13 mouse cellular contexts compared by ENCODE assay signal in the genomic region with DNA sequence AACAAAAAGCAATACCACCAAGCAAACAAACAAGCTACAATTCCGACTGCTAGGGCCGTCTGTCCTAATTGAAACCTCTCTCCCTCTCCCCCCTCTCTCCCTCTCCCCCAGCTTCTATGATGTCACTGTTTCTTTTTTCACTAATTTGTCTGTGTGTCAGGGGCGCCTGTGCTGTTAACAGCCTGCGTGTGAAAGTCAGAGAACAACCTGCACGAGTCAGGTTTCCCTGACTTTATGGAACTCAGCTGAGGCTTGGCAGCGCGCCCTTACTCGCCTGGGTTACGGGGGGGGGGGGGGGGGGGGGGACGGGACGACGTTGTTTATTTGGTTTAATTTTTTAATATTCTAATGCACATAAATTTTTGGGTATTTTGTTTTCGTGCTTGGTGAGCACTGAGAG. TPM values are rescaled to one million over a fixed set of nuclear protein-coding genes. Genes with fewer than 3 reads are reported as not detected.
DNase-seq lines count a peak whose midpoint lies in the region; ATAC-seq and TF ChIP-seq lines count a peak whose summit lies in the region.
"Had no signal": no experiment of that assay in that cellular context is flagged by ENCODE, and none has a peak within 500 bp of the region (broad histone marks: within the 10 kb centered on the region; RNA-seq: fewer than 3 reads in every experiment).

No protein-coding gene starts in this region.

- DNase-seq in heart, postnatal 25 days (ENCODE audit: low spot score), result no peak
- DNase-seq in layer of hippocampus, adult 2 months (ENCODE audit: low spot score in 2 of 2), result no peak
- no peak for DNase-seq in layer of hippocampus, postnatal 25 days (ENCODE audit: extremely low spot score in 1 of 2, low spot score in 1 of 2)
- DNase-seq in limb, embryonic 14.5 days (ENCODE audit: low spot score), result no peak
- no peak for DNase-seq in B cell, adult 2 months
- DNase-seq: adrenal gland, postnatal 14 days; gastrocnemius, postnatal 14 days; lung, adult 18-20 months; midbrain, embryonic 14.5 days; thymus, postnatal 25 days had no signal

- no peak for TF ChIP-seq EP300 in ES-Bruce4 (IDR thresholded peaks at IDR 0.05; ENCODE audit: insufficient read depth, low read depth, low read length)

- H3K27me3 ChIP-seq in heart, embryonic 13.5 days (replicated peaks), result no peaks in the 10 kb centered on the region
- no peaks in the 10 kb centered on the region for H3K27me3 ChIP-seq in ES-Bruce4 (ENCODE audit: control insufficient read depth, insufficient read depth, low read length, poor library complexity, severe bottlenecking)
- no peaks in the 10 kb centered on the region for H3K27me3 ChIP-seq in limb, embryonic 14.5 days (ENCODE audit: control insufficient read depth, insufficient read depth, low read length)
- H3K27me3 ChIP-seq: intestine, embryonic 15.5 days had no signal

- intact Hi-C loops in heart, postnatal 25 days (cut with DNase I), result loop anchor here (5.0 kb wide), 1 partner anchor 34 kb away; no protein-coding TSS in a partner anchor

- H3K36me3 ChIP-seq in heart, embryonic 13.5 days, result no peaks in the 10 kb centered on the region
- H3K36me3 ChIP-seq in ES-Bruce4 (ENCODE audit: control insufficient read depth, insufficient read depth, low read length, poor library complexity, severe bottlenecking), result no peaks in the 10 kb centered on the region
- no peaks in the 10 kb centered on the region for H3K36me3 ChIP-seq in limb, embryonic 14.5 days (ENCODE audit: control insufficient read depth, insufficient read depth, low read length)
- H3K36me3 ChIP-seq: intestine, embryonic 15.5 days had no signal

- no peak for TF ChIP-seq POLR2A in ES-Bruce4 (IDR thresholded peaks at IDR 0.05; ENCODE audit: insufficient read depth, low read length)
- no peak for TF ChIP-seq POLR2A in limb, embryonic 14.5 days (IDR thresholded peaks at IDR 0.05; ENCODE audit: borderline replicate concordance, extremely low read depth, insufficient read depth, insufficient read length)

- H3K4me1 ChIP-seq in heart, embryonic 13.5 days, result peaks cover 71% of the 10 kb centered on the region
- peaks cover 4% of the 10 kb centered on the region for H3K4me1 ChIP-seq in ES-Bruce4 (ENCODE audit: control insufficient read depth, insufficient read depth, low read length)
- peaks cover 23% of the 10 kb centered on the region for H3K4me1 ChIP-seq in limb, embryonic 14.5 days (ENCODE audit: control insufficient read depth, insufficient read depth, low read length)

- H3K9ac ChIP-seq in heart, embryonic 13.5 days, result peak overlapping the region; percentile 34; the same call in 1 of the 2 replicates
- no peak overlapping the region for H3K9ac ChIP-seq in ES-Bruce4 (ENCODE audit: low read depth, poor library complexity, severe bottlenecking)
- no peak overlapping the region for H3K9ac ChIP-seq in limb, embryonic 14.5 days (ENCODE audit: low read depth, low read length, severe bottlenecking)
- H3K9ac ChIP-seq: intestine, embryonic 15.5 days had no signal

- 60% methylated on average over 13 of the region's 13 CpGs for WGBS in heart, embryonic 13.5 days
- WGBS in limb, embryonic 14.5 days, result 22% methylated on average over 12 of the region's 13 CpGs

- no peaks in the 10 kb centered on the region for H3K9me3 ChIP-seq in heart, embryonic 13.5 days
- H3K9me3 ChIP-seq in ES-Bruce4 (replicated peaks; ENCODE audit: control insufficient read depth, insufficient read depth, low read length, poor library complexity, severe bottlenecking), result no peaks in the 10 kb centered on the region
- no peaks in the 10 kb centered on the region for H3K9me3 ChIP-seq in limb, embryonic 14.5 days (ENCODE audit: control insufficient read depth, low read length)
- H3K9me3 ChIP-seq: intestine, embryonic 15.5 days had no signal

- TF ChIP-seq CTCF in layer of hippocampus, adult 2 months (conservative IDR thresholded peaks at IDR 0.05), result no peak
- TF ChIP-seq CTCF in ES-Bruce4 (IDR thresholded peaks at IDR 0.05; ENCODE audit: low read depth, low read length), result no peak

- peak overlapping the region; percentile 65 for H3K27ac ChIP-seq in heart, embryonic 13.5 days (replicated peaks)
- H3K27ac ChIP-seq in layer of hippocampus, adult 2 months, result peak overlapping the region; percentile 46; the same call in 1 of the 2 replicates
- peak overlapping the region; percentile 8 for H3K27ac ChIP-seq in ES-Bruce4 (ENCODE audit: insufficient read depth, low read length)
- H3K27ac ChIP-seq in limb, embryonic 14.5 days (replicated peaks; ENCODE audit: low read depth, low read length), result no peak overlapping the region
- H3K27ac ChIP-seq: intestine, embryonic 15.5 days had no signal

- no peak for ATAC-seq in heart, embryonic 13.5 days (ENCODE audit: extremely low read depth, insufficient number of reproducible peaks, low FRiP score, low TSS enrichment)
- ATAC-seq in limb, embryonic 14.5 days (ENCODE audit: low FRiP score, low read depth), result peak; percentile 38; the same call in 1 of the 2 replicates
- ATAC-seq: intestine, embryonic 15.5 days had no signal

- H3K4me2 ChIP-seq in heart, embryonic 13.5 days, result no peak overlapping the region
- H3K4me2 ChIP-seq in limb, embryonic 14.5 days (replicated peaks; ENCODE audit: low read depth, low read length, severe bottlenecking), result no peak overlapping the region
- H3K4me2 ChIP-seq: intestine, embryonic 15.5 days had no signal

- no peak overlapping the region for H3K4me3 ChIP-seq in heart, embryonic 13.5 days
- H3K4me3 ChIP-seq in layer of hippocampus, adult 2 months, result no peak overlapping the region
- H3K4me3 ChIP-seq in ES-Bruce4 (ENCODE audit: low read depth, low read length), result no peak overlapping the region
- H3K4me3 ChIP-seq in limb, embryonic 14.5 days (replicated peaks; ENCODE audit: low read length), result no peak overlapping the region
- H3K4me3 ChIP-seq: intestine, embryonic 15.5 days had no signal

RNA-seq across cellular contexts. Expression of a gene that starts 5.5 kb away (rescaled TPM):
- 17.6 and 18.7 TPM in 2 replicates for polyA plus RNA-seq in heart, embryonic 13.5 days (2015; fragmentation: Nextera tagmentation; extraction: Ambion mirVana)
- total RNA-seq in heart, postnatal 25 days (2021), result 10 to 100 TPM; 50.0 to 53.4 TPM
- total RNA-seq in layer of hippocampus, adult 2 months (2021), result 100 to 1,000 TPM; 113 to 120 TPM
- total RNA-seq in layer of hippocampus, postnatal 25 days (2021), result 100 to 1,000 TPM in 1 of 2 experiments, 10 to 100 TPM in 1; 95.1 to 118 TPM
- polyA plus RNA-seq in ES-Bruce4 (2011; ENCODE audit: insufficient read depth, insufficient read length, low read depth, missing spikeins), result 77.7 and 84.7 TPM in 2 replicates
- polyA plus RNA-seq in limb, embryonic 14.5 days (2012; rRNA removed), result 40.8 and 41.5 TPM in 2 replicates
- 25.6 and 26.6 TPM in 2 replicates for polyA plus RNA-seq in limb, embryonic 14.5 days (2014; fragmentation: Nextera tagmentation; extraction: Ambion mirVana)

RNA-seq across cellular contexts. Expression of a gene that starts 15.8 kb away (rescaled TPM):
- 29.7 and 34.8 TPM in 2 replicates for polyA plus RNA-seq in heart, embryonic 13.5 days (2015; fragmentation: Nextera tagmentation; extraction: Ambion mirVana)
- 10 to 100 TPM; 33.1 to 35.1 TPM for total RNA-seq in heart, postnatal 25 days (2021)
- 10 to 100 TPM; 50.5 to 53.1 TPM for total RNA-seq in layer of hippocampus, adult 2 months (2021)
- 10 to 100 TPM; 45.2 to 49.6 TPM for total RNA-seq in layer of hippocampus, postnatal 25 days (2021)
- polyA plus RNA-seq in ES-Bruce4 (2011; ENCODE audit: insufficient read depth, insufficient read length, low read depth, missing spikeins), result 71.9 and 72.5 TPM in 2 replicates
- polyA plus RNA-seq in limb, embryonic 14.5 days (2012; rRNA removed), result 34.5 and 37.0 TPM in 2 replicates
- 25.1 and 28.6 TPM in 2 replicates for polyA plus RNA-seq in limb, embryonic 14.5 days (2014; fragmentation: Nextera tagmentation; extraction: Ambion mirVana)
